Mouse (Mus musculus): Measurements from ENCODE around the gene Gm3099. TPM values are rescaled to one million over a fixed set of nuclear protein-coding genes. Genes with fewer than 3 reads are reported as not detected.

The Gm3099 gene
- polyA plus RNA-seq (2012; rRNA removed) = not detected in 2 replicates

GRCm38 (mm10) chr14:3998094-3998493, at the start of gene Gm3099:
TSS of gene Gm3099 (plus strand) at chr14:3998394.

GRCm38 (mm10) chr14:3963247-3963646, 34.9 kb upstream of the Gm3099 start, which contains the start of gene Gm3095:
TSS of gene Gm3095 (plus strand) at chr14:3963547.

DNA sequence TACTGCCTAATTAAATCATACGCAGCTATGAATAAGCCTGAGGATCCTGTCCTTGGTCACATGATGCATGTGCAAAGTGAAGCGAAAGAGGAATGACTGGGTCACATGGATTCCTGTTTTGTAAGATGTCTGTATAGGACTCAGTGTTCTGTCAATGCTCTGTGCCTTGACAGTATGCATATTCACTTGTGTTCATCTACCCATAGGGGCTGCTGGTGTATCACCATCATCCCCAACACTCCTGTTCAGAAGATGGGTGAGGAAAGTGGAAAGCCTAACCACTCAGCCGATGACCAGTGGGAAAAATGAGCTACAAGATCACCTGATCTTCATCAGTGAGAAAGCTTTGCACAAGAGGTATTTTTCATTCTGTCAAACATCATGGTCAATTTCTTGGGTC, 25.4 kb downstream of the Gm3099 start, which contains the start of gene Gm5796:
Gene Gm5796, plus strand, starts transcription at position 301 of the 400 bp plus-strand sequence.

Other genes starting within 250 kb of the Gm3099 start
- 1.2 and 2.3 TPM in 2 replicates for gene Gm3002, start 188.3 kb upstream of the Gm3099 start, polyA plus RNA-seq (2012; rRNA removed)
- not detected in 2 replicates for gene Gm3033, start 152.1 kb upstream of the Gm3099 start, polyA plus RNA-seq (2012; rRNA removed)
- gene Gm2916, start 114.2 kb upstream of the Gm3099 start, polyA plus RNA-seq (2012; rRNA removed) = 0.06 and 0.14 TPM in 2 replicates
- gene Gm3029, start 66.6 kb upstream of the Gm3099 start, polyA plus RNA-seq (2012; rRNA removed) = 0.17 TPM in 1 of 2 replicates, not detected in the other
- gene Gm3095, start 34.8 kb upstream of the Gm3099 start, polyA plus RNA-seq (2012; rRNA removed) = 0.13 and 0.32 TPM in 2 replicates
- gene Gm5796, start 25.5 kb downstream of the Gm3099 start, polyA plus RNA-seq (2012; rRNA removed) = 0.52 and 1.0 TPM in 2 replicates
- not detected in 2 replicates for gene Gm3115, start 85.7 kb downstream of the Gm3099 start, polyA plus RNA-seq (2012; rRNA removed)
- gene Gm8108, start 112.1 kb downstream of the Gm3099 start, polyA plus RNA-seq (2012; rRNA removed) = 1.1 and 2.5 TPM in 2 replicates
- 0.04 TPM in 1 of 2 replicates, not detected in the other for gene Gm3127, start 166.6 kb downstream of the Gm3099 start, polyA plus RNA-seq (2012; rRNA removed)
- 0.60 and 1.6 TPM in 2 replicates for gene Gm2974, start 184.2 kb downstream of the Gm3099 start, polyA plus RNA-seq (2012; rRNA removed)

All from central nervous system, embryonic 11.5 days (tissue).